Mouse (Mus musculus): ENCODE data around the gene Zfp612. TPM values are rescaled to one million over a fixed set of nuclear protein-coding genes. Genes with fewer than 3 reads are reported as not detected.

Zfp612 gene
- total RNA-seq (2023) = 1.8 TPM

GRCm38 (mm10) chr8:110079282-110080221 is at the start of gene Zfp612:
Zfp612 (plus strand) TSS chr8:110079746.

GRCm38 (mm10) chr8:110039659-110040058 is 39.9 kb upstream of the Zfp612 start, which contains the start of gene Chst4:
Chst4 (minus strand) TSS chr8:110039740.

GRCm38 (mm10) chr8:110100907-110101306 is 21.4 kb downstream of the Zfp612 start, which contains the start of gene Gm21964:
Gm21964 (plus strand) TSS chr8:110101207.

GRCm38 (mm10) chr8:110102653-110103052 is 23.1 kb downstream of the Zfp612 start, which contains the start of gene Gm17720:
Gm17720 (minus strand) TSS chr8:110102753.

Other genes starting within 250 kb of the Zfp612 start
- 5.1 TPM for gene Phlpp2, start 211.2 kb upstream of the Zfp612 start, total RNA-seq (2023)
- gene Marveld3, start 117.5 kb upstream of the Zfp612 start, total RNA-seq (2023) = not detected
- not detected for gene Tat, start 89.3 kb upstream of the Zfp612 start, total RNA-seq (2023)
- not detected for gene Chst4, start 40.0 kb upstream of the Zfp612 start, total RNA-seq (2023)
- not detected for gene Gm21964, start 21.5 kb downstream of the Zfp612 start, total RNA-seq (2023)
- gene Gm17720, start 23.0 kb downstream of the Zfp612 start, total RNA-seq (2023) = not detected
- gene Calb2, start 88.5 kb downstream of the Zfp612 start, total RNA-seq (2023) = not detected
- 5.2 TPM for gene Cmtr2, start 135.9 kb downstream of the Zfp612 start, total RNA-seq (2023)
- gene Hydin, start 187.2 kb downstream of the Zfp612 start, total RNA-seq (2023) = not detected

Data from CD4-positive naive resting alpha-beta T cell, adult 76 days (primary cell).